Mouse (Mus musculus): ENCODE results near the gene Myh9. TPM values are rescaled to one million over a fixed set of nuclear protein-coding genes. Genes with fewer than 3 reads are reported as not detected.
A peak's percentile ranks its signal among the peaks of the same experiment; 100 is the strongest.

The Myh9 gene
- polyA plus RNA-seq, 1 experiment from 2014 or later: 59.3 TPM

DNA sequence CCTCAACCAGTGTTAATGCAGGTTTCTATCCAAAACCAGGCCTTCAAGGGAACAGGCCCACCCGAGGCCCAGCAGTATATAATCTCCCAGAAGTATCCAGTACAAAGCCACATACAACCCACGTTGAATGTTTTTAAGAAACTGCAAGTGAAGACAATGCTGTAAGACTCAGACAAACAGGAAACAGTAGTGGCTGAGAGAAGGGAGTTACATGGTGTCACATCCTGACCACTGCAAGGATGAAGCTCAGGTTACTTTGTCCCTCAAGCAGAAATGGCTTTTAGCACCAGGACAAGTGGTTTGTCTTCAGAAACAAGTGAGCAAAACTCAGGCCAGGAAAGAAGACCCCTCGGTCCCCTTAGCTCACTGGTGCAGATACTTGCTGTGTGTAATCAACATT is 52.8 kb downstream of the Myh9 start:
- Histone ChIP-seq H3K9ac (replicated peaks; ENCODE audit: low read depth) (no peak overlapping the region), H3K9me3 (ENCODE audit: low read length) (no peaks in the 10 kb centered on the region), H3K27ac (ENCODE audit: low read length) (no peak overlapping the region), H3K4me2 (replicated peaks; ENCODE audit: low read depth, low read length) (no peak overlapping the region), H3K36me3 (ENCODE audit: insufficient read depth, low read length) (peaks cover 70% of the 10 kb centered on the region), H3K27me3 (replicated peaks; ENCODE audit: insufficient read depth, low read length) (no peaks in the 10 kb centered on the region), H3K4me1 (ENCODE audit: insufficient read depth, low read depth, low read length) (no peaks in the 10 kb centered on the region), H3K4me3 (ENCODE audit: low read depth, low read length) (no peak overlapping the region)
- DNase-seq (ENCODE audit: low spot score) (no peak), ATAC-seq (no peak)
- TF ChIP-seq EP300 (IDR thresholded peaks at IDR 0.05) (no peak), CTCF (IDR thresholded peaks at IDR 0.05) (no peak)
- WGBS: 75% methylated on average over 3 of the region's 3 CpGs

DNA sequence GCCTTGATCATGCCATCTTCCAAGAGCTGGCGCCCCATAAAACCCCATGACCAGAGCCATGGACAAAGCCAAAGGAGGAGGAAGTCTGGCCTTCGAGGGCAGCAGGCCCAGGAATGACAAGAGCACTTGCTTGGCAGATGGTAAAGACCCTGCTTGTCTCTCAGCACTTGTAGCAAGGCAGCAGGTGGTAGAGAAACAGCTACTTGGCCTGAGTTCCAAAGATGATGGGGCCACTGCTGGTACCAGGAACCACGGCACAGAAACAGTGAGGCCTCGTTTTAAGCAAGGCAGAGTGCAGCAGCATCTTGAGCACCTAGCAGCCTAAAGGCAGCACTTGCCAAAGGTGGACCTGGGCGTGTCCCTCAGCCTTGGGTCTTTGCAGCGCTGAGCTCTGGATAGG is 53.6 kb downstream of the Myh9 start:
- H3K27me3 ChIP-seq (replicated peaks; ENCODE audit: insufficient read depth, low read length): no peaks in the 10 kb centered on the region
- TF ChIP-seq EP300 (IDR thresholded peaks at IDR 0.05): no peak
- no peak for TF ChIP-seq CTCF (IDR thresholded peaks at IDR 0.05)
- 73% methylated on average over 6 of the region's 6 CpGs for WGBS
- H3K36me3 ChIP-seq (ENCODE audit: insufficient read depth, low read length): peaks cover 75% of the 10 kb centered on the region
- H3K4me1 ChIP-seq (ENCODE audit: insufficient read depth, low read depth, low read length): no peaks in the 10 kb centered on the region
- H3K27ac ChIP-seq (ENCODE audit: low read length): no peak overlapping the region
- H3K4me3 ChIP-seq (ENCODE audit: low read depth, low read length): no peak overlapping the region
- no peak overlapping the region for H3K9ac ChIP-seq (replicated peaks; ENCODE audit: low read depth)
- no peak overlapping the region for H3K4me2 ChIP-seq (replicated peaks; ENCODE audit: low read depth, low read length)
- H3K9me3 ChIP-seq (ENCODE audit: low read length): no peaks in the 10 kb centered on the region
- ATAC-seq (no peak), DNase-seq (ENCODE audit: low spot score) (no peak)

DNA sequence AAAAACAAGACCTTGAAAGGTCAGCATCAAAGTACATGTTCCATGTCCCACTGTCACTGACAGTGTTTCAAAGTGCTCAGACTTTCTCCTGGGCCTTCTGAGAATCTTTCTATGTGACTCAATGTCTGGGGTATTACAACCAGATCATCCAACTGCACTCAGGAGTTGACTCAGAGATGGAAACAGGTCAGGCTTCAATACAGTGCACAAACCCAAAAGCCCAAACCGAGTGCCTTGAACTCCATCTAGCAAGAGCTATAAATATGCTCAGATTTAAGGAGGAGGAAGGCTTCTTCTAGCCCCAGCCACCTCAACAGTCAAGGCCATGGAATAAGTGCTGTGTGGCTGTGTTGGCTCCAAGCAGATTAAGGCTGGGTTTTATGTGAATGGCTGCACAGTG is 56.2 kb downstream of the Myh9 start:
- TF ChIP-seq CTCF (IDR thresholded peaks at IDR 0.05): no peak
- ATAC-seq: no peak
- 95% methylated on average over 1 of the region's 1 CpGs for WGBS

DNA sequence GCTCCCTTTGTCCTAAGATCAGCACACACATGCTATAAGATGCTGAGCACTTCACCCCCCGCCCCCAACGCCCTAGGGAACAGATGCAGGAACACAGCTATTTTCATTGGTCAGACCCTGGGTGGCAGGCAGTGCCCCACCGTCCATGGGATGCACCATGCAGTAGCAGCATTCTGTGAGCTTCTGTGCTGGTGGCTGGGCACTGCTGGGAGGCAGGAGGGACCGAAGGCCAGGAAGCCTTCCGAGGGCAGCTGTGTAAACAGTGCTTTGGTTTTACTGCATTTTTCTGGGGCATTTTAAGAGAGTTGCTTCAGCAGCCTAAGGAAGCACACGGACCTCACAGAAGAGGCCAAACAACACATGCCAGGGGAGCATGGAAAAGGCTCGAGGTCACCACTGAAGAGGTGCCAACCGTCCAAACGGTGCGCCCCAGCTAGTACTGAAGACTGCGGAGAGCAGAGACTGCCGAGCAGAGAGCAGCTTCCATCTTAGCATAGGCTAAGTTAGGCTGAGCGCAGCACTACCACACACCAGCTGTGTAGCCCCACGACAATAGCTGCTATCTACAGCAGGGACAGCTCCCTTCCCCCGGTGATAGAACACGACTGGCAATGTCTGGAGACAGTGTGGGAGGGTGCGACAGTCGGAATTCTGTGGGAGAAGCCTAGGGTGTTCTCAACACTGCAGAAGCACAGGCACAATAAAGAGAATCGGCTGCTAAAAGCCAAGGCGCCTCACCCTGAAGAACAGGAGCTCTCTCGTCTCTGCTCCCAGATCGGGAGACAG is 57.7 kb downstream of the Myh9 start:
- H3K4me2 ChIP-seq (replicated peaks; ENCODE audit: low read depth, low read length): no peak overlapping the region
- no peak for DNase-seq (ENCODE audit: low spot score)
- no peak for ATAC-seq
- H3K9ac ChIP-seq (replicated peaks; ENCODE audit: low read depth): no peak overlapping the region
- H3K36me3 ChIP-seq (ENCODE audit: insufficient read depth, low read length): peaks cover 90% of the 10 kb centered on the region
- TF ChIP-seq CTCF (IDR thresholded peaks at IDR 0.05): no peak
- TF ChIP-seq EP300 (IDR thresholded peaks at IDR 0.05): no peak
- no peaks in the 10 kb centered on the region for H3K4me1 ChIP-seq (ENCODE audit: insufficient read depth, low read depth, low read length)
- no peak overlapping the region for H3K27ac ChIP-seq (ENCODE audit: low read length)
- H3K4me3 ChIP-seq (ENCODE audit: low read depth, low read length): no peak overlapping the region
- H3K27me3 ChIP-seq (replicated peaks; ENCODE audit: insufficient read depth, low read length): no peaks in the 10 kb centered on the region
- 66% methylated on average over 22 of the region's 22 CpGs for WGBS
- no peaks in the 10 kb centered on the region for H3K9me3 ChIP-seq (ENCODE audit: low read length)

More for the DNA sequence above, 56.2 kb downstream of the Myh9 start:
- no peaks in the 10 kb centered on the region for H3K4me1 ChIP-seq (ENCODE audit: insufficient read depth, low read depth, low read length)
- no peak overlapping the region for H3K9ac ChIP-seq (replicated peaks; ENCODE audit: low read depth)
- H3K36me3 ChIP-seq (ENCODE audit: insufficient read depth, low read length): peaks cover 84% of the 10 kb centered on the region
- DNase-seq (ENCODE audit: low spot score): no peak
- no peaks in the 10 kb centered on the region for H3K27me3 ChIP-seq (replicated peaks; ENCODE audit: insufficient read depth, low read length)
- no peak overlapping the region for H3K27ac ChIP-seq (ENCODE audit: low read length)
- H3K9me3 ChIP-seq (ENCODE audit: low read length): no peaks in the 10 kb centered on the region
- H3K4me2 ChIP-seq (replicated peaks; ENCODE audit: low read depth, low read length): no peak overlapping the region
- no peak overlapping the region for H3K4me3 ChIP-seq (ENCODE audit: low read depth, low read length)

DNA sequence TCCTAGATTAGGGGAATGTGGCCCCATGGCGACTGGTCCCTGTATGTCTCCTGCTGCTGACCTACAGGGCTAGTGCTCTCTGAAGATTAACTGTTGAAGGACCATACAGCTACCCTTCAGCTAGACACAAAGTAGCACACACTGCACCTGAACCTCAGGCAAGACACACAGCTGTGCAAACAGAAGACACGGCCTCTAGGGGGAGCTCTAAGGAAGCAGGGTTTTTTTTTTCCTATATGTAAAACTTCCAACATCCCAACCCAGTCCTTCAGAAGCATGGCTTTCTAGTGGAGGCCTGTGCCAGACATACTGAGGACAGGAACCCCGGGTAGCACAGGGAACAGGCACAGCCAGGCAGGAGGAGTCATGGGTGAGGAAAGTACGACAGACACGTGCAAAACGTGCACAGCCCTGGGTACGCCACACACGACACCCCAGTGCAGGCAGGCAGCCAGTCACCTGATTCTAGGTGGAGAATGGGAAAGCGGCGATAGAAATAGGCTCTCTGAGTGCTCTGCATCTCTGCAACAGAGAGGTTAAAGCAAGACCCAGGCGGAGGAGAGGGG is 59.4 kb downstream of the Myh9 start:
- peak; percentile 72 for TF ChIP-seq CTCF (IDR thresholded peaks at IDR 0.05)
- TF ChIP-seq EP300 (IDR thresholded peaks at IDR 0.05): no peak
- no peak overlapping the region for H3K9ac ChIP-seq (replicated peaks; ENCODE audit: low read depth)
- no peaks in the 10 kb centered on the region for H3K9me3 ChIP-seq (ENCODE audit: low read length)
- no peaks in the 10 kb centered on the region for H3K4me1 ChIP-seq (ENCODE audit: insufficient read depth, low read depth, low read length)
- no peak overlapping the region for H3K27ac ChIP-seq (ENCODE audit: low read length)
- 76% methylated on average over 11 of the region's 11 CpGs for WGBS
- no peak overlapping the region for H3K4me2 ChIP-seq (replicated peaks; ENCODE audit: low read depth, low read length)
- H3K4me3 ChIP-seq (ENCODE audit: low read depth, low read length): no peak overlapping the region
- peak; percentile 14; the same call in 1 of the 2 replicates for ATAC-seq
- H3K36me3 ChIP-seq (ENCODE audit: insufficient read depth, low read length): peaks cover 98% of the 10 kb centered on the region
- no peaks in the 10 kb centered on the region for H3K27me3 ChIP-seq (replicated peaks; ENCODE audit: insufficient read depth, low read length)
- peak; percentile 56 for DNase-seq (ENCODE audit: low spot score)

DNA sequence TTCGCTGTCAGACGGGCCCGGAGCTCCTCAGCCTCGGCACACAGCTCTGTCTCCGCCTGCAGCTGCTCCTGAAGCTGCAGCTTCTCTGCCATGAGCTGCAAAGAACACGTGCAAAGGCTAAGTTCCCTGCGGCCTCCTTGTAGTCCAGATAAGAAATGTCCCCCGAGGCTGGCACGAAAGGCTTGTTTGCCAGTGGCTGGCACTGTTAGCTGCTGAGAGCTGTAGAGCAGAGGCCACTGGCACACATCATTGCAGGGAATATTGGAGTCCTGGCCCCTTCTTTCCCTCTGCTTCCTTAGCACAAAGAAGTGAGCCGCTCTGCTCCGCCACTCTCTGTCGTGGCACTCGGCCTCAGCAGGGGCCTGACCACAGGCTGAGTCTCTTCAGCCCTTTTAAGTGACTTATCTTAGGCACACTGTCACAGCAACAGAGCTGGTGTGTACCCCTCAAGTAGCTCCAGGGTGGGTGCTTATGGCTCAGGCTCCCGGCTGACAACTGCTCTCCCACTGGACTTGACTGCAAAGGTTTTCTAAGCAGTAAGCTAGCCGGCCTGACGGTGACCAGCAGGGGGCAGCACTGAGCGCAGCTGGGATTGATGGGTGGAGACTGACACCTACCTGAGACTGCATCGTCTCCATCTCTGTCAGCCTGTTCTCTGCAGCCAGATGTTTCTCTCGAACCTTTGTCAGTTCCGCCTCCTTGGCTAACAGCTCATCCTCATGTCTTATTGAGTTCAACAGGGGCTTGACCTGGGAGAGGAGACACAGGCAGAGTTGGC is 66.6 kb downstream of the Myh9 start:
- DNase-seq (ENCODE audit: low spot score) (peak; percentile 65), ATAC-seq (peak; percentile 40)
- 69% methylated on average over 20 of the region's 20 CpGs for WGBS
- Histone ChIP-seq H3K9ac (replicated peaks; ENCODE audit: low read depth) (no peak overlapping the region), H3K4me2 (replicated peaks; ENCODE audit: low read depth, low read length) (no peak overlapping the region), H3K4me3 (ENCODE audit: low read depth, low read length) (no peak overlapping the region), H3K9me3 (ENCODE audit: low read length) (no peaks in the 10 kb centered on the region), H3K4me1 (ENCODE audit: insufficient read depth, low read depth, low read length) (no peaks in the 10 kb centered on the region), H3K36me3 (ENCODE audit: insufficient read depth, low read length) (peaks cover 91% of the 10 kb centered on the region), H3K27ac (ENCODE audit: low read length) (no peak overlapping the region), H3K27me3 (replicated peaks; ENCODE audit: insufficient read depth, low read length) (no peaks in the 10 kb centered on the region)
- no peak for TF ChIP-seq EP300 (IDR thresholded peaks at IDR 0.05)
- TF ChIP-seq CTCF (IDR thresholded peaks at IDR 0.05): peak; percentile 98

All from lung, postnatal 0 days (tissue).